Mouse (Mus musculus) lung, postnatal 4 days (tissue): Measurements from ENCODE around the gene 4931422A03Rik.

Source experiments
- DNase-seq, 2 experiments: peaks; one replicate each; pipeline ENCODE4 v3.0.0; 2021

The 4931422A03Rik gene

DNA sequence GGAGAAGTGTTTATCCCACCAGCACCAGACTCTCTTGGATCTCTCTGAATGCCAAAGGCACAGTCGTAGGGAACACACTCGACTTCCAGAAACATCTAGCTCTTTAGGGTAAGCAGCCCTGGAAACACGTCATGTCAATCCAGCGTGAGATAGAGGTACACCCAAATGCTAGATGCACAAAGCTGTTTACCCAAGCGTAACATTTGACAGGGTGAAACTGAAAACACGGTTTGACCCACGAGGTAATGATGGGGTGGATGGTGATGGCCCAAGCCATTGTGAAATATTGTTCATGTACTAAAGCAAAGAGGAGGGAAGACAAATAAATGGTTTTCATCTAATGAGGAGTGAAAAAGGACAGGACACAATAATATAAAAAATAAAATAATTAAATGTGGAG lies 93.9 kb downstream of the 4931422A03Rik start:
- DNase-seq = no peak

GRCm38 (mm10) chr2:103932480-103932879 lies 95.7 kb downstream of the 4931422A03Rik start:
- DNase-seq = no peak

DNA sequence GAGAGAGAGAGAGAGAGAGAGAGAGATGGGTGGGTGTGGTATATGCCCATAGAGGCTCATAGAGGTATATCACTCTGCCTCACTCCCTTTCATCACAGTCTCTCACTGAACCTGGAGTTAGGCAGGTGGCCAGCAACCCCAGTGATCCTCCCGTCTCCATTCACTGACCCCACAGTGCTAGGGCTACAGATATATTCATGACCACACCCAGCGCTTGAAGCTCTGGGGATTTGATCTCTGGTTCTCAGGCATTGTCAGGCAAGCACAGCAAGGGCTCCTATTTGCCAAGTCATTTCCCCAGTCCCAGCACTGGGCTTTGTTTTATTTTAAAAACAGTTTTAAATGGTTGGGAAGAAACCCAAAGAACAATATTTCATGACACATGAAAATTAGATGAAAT lies 96.1 kb downstream of the 4931422A03Rik start:
- no peak for DNase-seq

DNA sequence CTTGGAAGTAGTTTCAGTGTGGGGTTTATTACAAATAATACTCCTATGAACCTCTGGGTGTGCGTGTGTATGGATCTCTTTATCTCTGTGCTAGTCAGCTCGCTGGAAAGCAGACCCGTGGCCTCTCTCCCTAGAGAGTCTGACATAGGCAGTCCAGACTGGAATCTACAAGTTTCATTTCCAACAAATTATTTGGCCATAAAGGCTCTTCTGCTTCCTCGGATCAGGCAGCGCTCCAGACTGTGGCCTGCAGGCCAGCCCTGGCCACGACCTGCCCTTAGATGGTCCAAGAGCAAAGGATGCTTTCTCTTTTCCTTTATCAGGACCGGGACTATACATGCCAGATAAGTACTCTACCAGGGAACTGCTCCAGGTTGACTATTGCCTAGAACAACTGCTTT lies 96.7 kb downstream of the 4931422A03Rik start:
- DNase-seq = no peak

- DNase-seq = peak; percentile 26 to 55
These were observed 97.7 kb downstream of the 4931422A03Rik start for GRCm38 (mm10) chr2:103930306-103931019.

DNA sequence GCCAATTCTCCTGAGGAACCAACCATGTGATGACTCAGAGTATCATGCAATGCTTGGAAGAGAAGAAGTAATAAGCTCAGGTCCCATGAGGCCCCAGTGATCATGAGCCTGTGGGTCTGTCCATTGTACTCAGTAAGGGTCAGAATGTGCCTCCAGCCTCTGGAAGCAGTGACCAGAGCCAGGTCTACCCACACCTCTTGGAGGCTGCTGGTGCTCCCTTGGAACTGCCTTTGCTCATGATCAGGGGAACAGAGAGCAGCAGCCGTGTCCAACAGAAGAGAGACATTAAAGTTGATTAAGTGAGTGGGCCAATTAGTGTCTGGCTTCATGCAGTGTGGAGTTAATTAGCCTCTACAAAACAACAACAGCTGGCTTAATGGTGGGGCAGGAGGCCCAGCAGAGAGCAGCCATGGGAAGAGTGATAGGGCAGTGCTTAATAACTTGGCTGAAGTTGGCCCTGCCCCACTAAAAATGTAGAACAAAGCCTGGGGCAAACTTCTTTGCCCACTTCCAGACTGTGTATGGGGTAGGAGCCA lies 100.5 kb downstream of the 4931422A03Rik start:
- DNase-seq = peak in 1 of 2 experiments; percentile 55

GRCm38 (mm10) chr2:103926586-103927113 lies 101.5 kb downstream of the 4931422A03Rik start:
- DNase-seq = no peak

GRCm38 (mm10) chr2:103919488-103919887 lies 108.7 kb downstream of the 4931422A03Rik start:
- no peak for DNase-seq

DNA sequence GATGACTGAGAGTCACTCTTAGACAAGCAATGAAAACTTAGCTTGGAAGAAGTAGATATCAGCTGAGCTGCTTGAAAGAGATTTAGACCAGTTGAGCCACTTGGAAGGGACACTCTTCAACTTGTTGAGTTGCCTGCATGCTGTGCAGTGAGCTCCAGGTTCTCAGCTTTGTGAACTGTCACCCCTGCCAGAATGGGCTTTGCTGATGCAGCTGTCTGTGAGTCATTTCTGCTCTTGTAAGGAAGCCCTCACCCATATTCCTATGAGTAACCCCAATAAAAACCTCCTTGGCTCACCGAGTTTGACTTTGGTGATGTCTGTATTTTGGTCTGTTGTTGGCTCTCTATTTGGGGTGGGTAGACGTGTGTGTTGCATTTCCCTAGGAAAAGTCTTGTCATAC lies 109.8 kb downstream of the 4931422A03Rik start:
- DNase-seq = no peak

GRCm38 (mm10) chr2:103917375-103917774 lies 110.8 kb downstream of the 4931422A03Rik start:
- DNase-seq = no peak
